Mouse (Mus musculus): ENCODE results near the gene Sprr2a2.
"Not testable (repeated sequence)": the region's sequence is repeated elsewhere in the genome, so short reads cannot be mapped to it uniquely, and the experiment has no call there.

The Sprr2a2 gene

DNA sequence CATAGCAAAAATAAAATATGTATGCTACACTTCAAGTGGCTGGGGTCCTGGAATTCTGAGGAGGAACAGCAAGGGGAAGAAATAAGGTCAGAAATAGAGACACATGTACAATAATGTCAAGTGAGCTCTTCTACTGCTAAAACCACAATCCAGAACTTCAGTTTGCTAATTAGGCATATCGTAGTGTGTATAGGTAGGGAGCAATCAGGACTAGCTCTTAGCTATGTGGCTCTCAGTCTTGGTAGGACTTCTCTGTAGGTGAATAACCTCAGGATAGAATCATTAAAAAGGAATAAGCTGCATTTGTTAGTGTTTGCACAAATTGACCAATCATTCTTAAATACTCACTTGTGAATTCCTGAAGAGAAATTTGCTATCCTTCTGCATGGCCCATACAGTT, 58.3 kb downstream of the Sprr2a2 start:
- not testable (repeated sequence) for DNase-seq (ENCODE audit: low read depth)

DNA sequence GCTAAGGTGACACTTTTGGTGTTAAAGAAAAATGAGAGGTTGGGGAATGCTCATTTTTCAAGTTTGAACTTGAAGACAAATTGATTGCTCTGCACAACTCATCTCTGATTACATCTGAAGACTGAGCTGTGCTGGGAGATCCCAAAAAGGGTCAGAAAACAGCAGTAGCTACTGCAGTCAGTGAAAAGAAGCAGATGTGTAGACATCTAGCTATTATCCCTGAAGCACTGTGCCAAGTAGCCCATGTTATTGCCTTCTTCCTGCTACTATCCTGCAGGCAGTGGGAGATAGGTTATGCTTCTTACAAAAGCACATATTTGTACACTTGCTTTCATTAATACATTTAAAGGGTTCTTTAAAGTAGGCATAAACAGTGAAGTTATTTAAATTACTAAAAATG, 63.9 kb downstream of the Sprr2a2 start:
- DNase-seq (ENCODE audit: low read depth): not testable (repeated sequence)

- not testable (repeated sequence) for DNase-seq (ENCODE audit: low read depth)
Observed at GRCm38 (mm10) chr3:92280963-92281606, 65.4 kb downstream of the Sprr2a2 start.

DNA sequence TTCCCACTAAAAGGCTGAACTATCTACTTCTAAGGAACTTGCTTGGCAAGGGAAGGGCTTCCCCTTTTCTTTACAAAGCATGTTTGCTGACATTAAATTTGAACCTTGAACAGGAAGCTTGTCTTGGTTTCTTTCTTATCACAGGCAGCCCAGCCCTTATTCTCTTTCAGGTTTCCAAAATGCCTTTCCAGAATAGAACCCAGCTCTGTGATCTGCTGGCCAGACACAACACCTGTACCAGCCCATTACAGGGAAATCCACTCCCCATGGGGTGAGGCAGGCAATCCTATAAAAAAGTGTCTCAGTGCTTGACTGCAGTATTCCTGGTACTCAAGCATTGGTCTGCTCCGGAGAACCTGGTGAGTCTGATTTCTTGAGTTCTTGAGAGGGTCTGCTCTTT, 69.4 kb downstream of the Sprr2a2 start, which contains the start of gene Sprr2a3:
Gene Sprr2a3, plus strand, starts transcription at position 317 of the 400 bp plus-strand sequence.
- not testable (repeated sequence) for DNase-seq (ENCODE audit: low read depth)

- not testable (repeated sequence) for DNase-seq (ENCODE audit: low read depth)
Observed at GRCm38 (mm10) chr3:92288489-92288888, 72.8 kb downstream of the Sprr2a2 start.
